Mouse (Mus musculus): Measurements from ENCODE around the gene Zc3h12c.

DNA sequence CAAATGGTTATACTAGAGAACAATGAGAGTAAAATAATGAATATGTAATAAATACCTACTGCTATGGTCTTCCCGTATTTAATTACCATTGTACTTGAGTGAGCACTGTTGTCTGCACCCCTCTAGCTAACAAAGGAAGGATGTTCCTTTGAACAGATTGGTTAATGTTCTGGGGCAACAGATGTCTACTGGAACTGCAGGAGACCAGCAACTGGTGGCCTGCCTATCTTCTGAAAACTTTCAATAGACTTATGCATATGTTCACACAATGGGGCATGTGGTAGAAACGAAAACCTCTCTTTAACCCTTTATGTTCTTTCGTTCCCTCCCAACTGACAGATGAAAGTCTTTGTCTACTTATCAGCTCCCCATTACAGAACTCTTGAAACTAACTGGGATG is 20.1 kb downstream of the Zc3h12c start:
- TF ChIP-seq CTCF (IDR thresholded peaks at IDR 0.05; ENCODE audit: low read depth) (no peak), EP300 (IDR thresholded peaks at IDR 0.05; ENCODE audit: low read depth) (no peak)
